Mouse (Mus musculus) left cerebral cortex, postnatal 14 days (tissue): Measurements from ENCODE around the gene Olfr382. TPM values are rescaled to one million over a fixed set of nuclear protein-coding genes. Genes with fewer than 3 reads are reported as not detected.
"Not testable (repeated sequence)": the region's sequence is repeated elsewhere in the genome, so short reads cannot be mapped to it uniquely, and the experiment has no call there.

Experiments
- DNase-seq, 2 experiments: peaks; one replicate each; pipeline ENCODE4 v3.0.0; 2021 to 2022; ENCODE audit warnings: low spot score in 2 of 2, mixed read lengths in 1 of 2
- intact Hi-C: fragments of 180-260 bp; cut with DNase I; formaldehyde crosslinking; loops from one replicate; pipeline ENCODE4 v1.15.1; 2025
- long read RNA-seq, 2 experiments: library from polyadenylated mRNA; stranded (forward); transcript quantifications; one replicate each; pipeline ENCODE4 v2.0.0; 2021
- total RNA-seq, 2 experiments: library from RNA; stranded (reverse); gene quantifications; 2 replicates each; pipeline ENCODE4 v1.2.3; 2021

Gene Olfr382
- total RNA-seq, result not detected
- long read RNA-seq, experiment 1, result 0 reads
- long read RNA-seq, experiment 2, result 0 reads

GRCm38 (mm10) chr11:73517097-73517496 is at the start of gene Olfr382:
Olfr382 (minus strand) TSS chr11:73517197.
- DNase-seq, result no peak
- intact Hi-C loops, result no loop called here

- intact Hi-C loops, DNase-seq: not testable (repeated sequence)
Measured at GRCm38 (mm10) chr11:73528971-73529370, 12.0 kb upstream of the Olfr382 start.

GRCm38 (mm10) chr11:73491503-73491902 is 25.5 kb downstream of the Olfr382 start, which contains the start of gene Olfr381:
Olfr381 (minus strand) TSS chr11:73491603.
- intact Hi-C loops, result no loop called here
- no peak for DNase-seq

Other genes with a start within 250 kb of the Olfr382 start
- gene Trpv3, start 249.8 kb downstream of the Olfr382 start, total RNA-seq, result under 1 TPM; 0.17 to 0.35 TPM
- 1 to 10 TPM; 3.2 to 4.0 TPM for gene Aspa, start 187.6 kb downstream of the Olfr382 start, total RNA-seq
- gene Gm49340, start 187.5 kb downstream of the Olfr382 start, total RNA-seq, result not detected
- not detected for gene Spata22, start 187.5 kb downstream of the Olfr382 start, total RNA-seq
- gene Olfr20, start 166.4 kb downstream of the Olfr382 start, total RNA-seq, result not detected
- not detected for gene Olfr376, start 146.0 kb downstream of the Olfr382 start, total RNA-seq
- gene Olfr1, start 117.6 kb downstream of the Olfr382 start, total RNA-seq, result not detected
- gene Olfr378, start 88.7 kb downstream of the Olfr382 start, total RNA-seq, result not detected
- gene Olfr380, start 59.7 kb downstream of the Olfr382 start, total RNA-seq, result not detected
- gene Olfr381, start 25.6 kb downstream of the Olfr382 start, total RNA-seq, result not detected
- not detected for gene Olfr385, start 75.8 kb upstream of the Olfr382 start, total RNA-seq
- gene Olfr384, start 81.4 kb upstream of the Olfr382 start, total RNA-seq, result not detected
- not detected for gene Zfp735, start 171.6 kb upstream of the Olfr382 start, total RNA-seq